ENCODE assay signal across 11 mouse cellular contexts in genomic region chr16:32657498-32658250, GRCm38 (mm10). TPM values are rescaled to one million over a fixed set of nuclear protein-coding genes. Genes with fewer than 3 reads are reported as not detected.
DNase-seq lines count a peak whose midpoint lies in the region; ATAC-seq lines count a peak whose summit lies in the region.
"Had no signal": no experiment of that assay in that cellular context is flagged by ENCODE, and none has a peak within 500 bp of the region (broad histone marks: within the 10 kb centered on the region; RNA-seq: fewer than 3 reads in every experiment).

No protein-coding gene starts in this region.

- H3K4me2 ChIP-seq in forebrain, embryonic 12.5 days = no peak overlapping the region
- H3K4me2 ChIP-seq in forebrain, embryonic 16.5 days (ENCODE audit: low read length) = no peak overlapping the region
- no peak overlapping the region for H3K4me2 ChIP-seq in midbrain, embryonic 11.5 days
- no peak overlapping the region; the same call in 1 of the 2 replicates for H3K4me2 ChIP-seq in midbrain, embryonic 14.5 days (ENCODE audit: low read length)
- no peak overlapping the region for H3K4me2 ChIP-seq in liver, embryonic 15.5 days

- no peaks in the 10 kb centered on the region for H3K36me3 ChIP-seq in forebrain, embryonic 12.5 days (replicated peaks)
- H3K36me3 ChIP-seq in forebrain, embryonic 16.5 days (ENCODE audit: control insufficient read depth, insufficient read depth) = no peaks in the 10 kb centered on the region
- H3K36me3 ChIP-seq in midbrain, embryonic 11.5 days (ENCODE audit: control insufficient read depth, insufficient read depth, low read length) = no peaks in the 10 kb centered on the region
- H3K36me3 ChIP-seq in midbrain, embryonic 14.5 days (ENCODE audit: control insufficient read depth, insufficient read depth, low read length) = no peaks in the 10 kb centered on the region
- no peaks in the 10 kb centered on the region for H3K36me3 ChIP-seq in liver, embryonic 15.5 days (replicated peaks)
- H3K36me3 ChIP-seq: forebrain, embryonic 15.5 days; stomach, embryonic 15.5 days had no signal

- no peak overlapping the region for H3K9ac ChIP-seq in forebrain, embryonic 12.5 days
- no peak overlapping the region for H3K9ac ChIP-seq in forebrain, embryonic 16.5 days (replicated peaks; ENCODE audit: low read depth, low read length)
- no peak overlapping the region for H3K9ac ChIP-seq in midbrain, embryonic 11.5 days (ENCODE audit: low read length)
- no peak overlapping the region for H3K9ac ChIP-seq in midbrain, embryonic 14.5 days (replicated peaks; ENCODE audit: low read length)
- no peak overlapping the region for H3K9ac ChIP-seq in liver, embryonic 15.5 days
- H3K9ac ChIP-seq: stomach, embryonic 15.5 days had no signal

- H3K4me3 ChIP-seq in forebrain, embryonic 12.5 days (replicated peaks) = no peak overlapping the region
- H3K4me3 ChIP-seq in forebrain, embryonic 16.5 days (replicated peaks; ENCODE audit: low read length) = no peak overlapping the region
- H3K4me3 ChIP-seq in midbrain, embryonic 11.5 days (ENCODE audit: low read depth, low read length) = no peak overlapping the region
- H3K4me3 ChIP-seq in midbrain, embryonic 14.5 days (replicated peaks; ENCODE audit: low read depth, low read length) = no peak overlapping the region
- H3K4me3 ChIP-seq in liver, embryonic 15.5 days (replicated peaks) = no peak overlapping the region

- H3K4me1 ChIP-seq in forebrain, embryonic 12.5 days = peaks cover 53% of the 10 kb centered on the region
- H3K4me1 ChIP-seq in forebrain, embryonic 16.5 days (replicated peaks; ENCODE audit: control insufficient read depth, insufficient read depth, low read length) = peaks cover 44% of the 10 kb centered on the region
- peaks cover 36% of the 10 kb centered on the region for H3K4me1 ChIP-seq in midbrain, embryonic 11.5 days (ENCODE audit: control insufficient read depth, insufficient read depth, low read length)
- H3K4me1 ChIP-seq in midbrain, embryonic 14.5 days (ENCODE audit: control insufficient read depth, insufficient read depth, low read length) = peaks cover 40% of the 10 kb centered on the region
- peaks cover 70% of the 10 kb centered on the region for H3K4me1 ChIP-seq in liver, embryonic 15.5 days (replicated peaks)

- no peaks in the 10 kb centered on the region for H3K9me3 ChIP-seq in forebrain, embryonic 12.5 days
- no peaks in the 10 kb centered on the region for H3K9me3 ChIP-seq in forebrain, embryonic 16.5 days (ENCODE audit: control insufficient read depth, low read length)
- no peaks in the 10 kb centered on the region for H3K9me3 ChIP-seq in midbrain, embryonic 11.5 days (ENCODE audit: control insufficient read depth, low read length)
- H3K9me3 ChIP-seq in midbrain, embryonic 14.5 days (ENCODE audit: control insufficient read depth, low read length) = no peaks in the 10 kb centered on the region
- H3K9me3 ChIP-seq in liver, embryonic 15.5 days (replicated peaks) = no peaks in the 10 kb centered on the region
- H3K9me3 ChIP-seq: forebrain, embryonic 15.5 days; stomach, embryonic 15.5 days had no signal

- no peak for ATAC-seq in forebrain, embryonic 12.5 days (ENCODE audit: low FRiP score)
- no peak for ATAC-seq in forebrain, embryonic 16.5 days
- ATAC-seq in midbrain, embryonic 11.5 days (ENCODE audit: low FRiP score) = 0 out of 2 replicates have a peak, but pooled peaks have one; percentile 1
- no peak for ATAC-seq in midbrain, embryonic 14.5 days (ENCODE audit: low FRiP score, low TSS enrichment)
- 0 out of 2 replicates have a peak, but pooled peaks have one; percentile 21 for ATAC-seq in liver, embryonic 15.5 days (ENCODE audit: insufficient read depth)

- no peaks in the 10 kb centered on the region for H3K27me3 ChIP-seq in forebrain, embryonic 12.5 days
- no peaks in the 10 kb centered on the region for H3K27me3 ChIP-seq in forebrain, embryonic 16.5 days (replicated peaks; ENCODE audit: control insufficient read depth, insufficient read depth, low read length)
- no peaks in the 10 kb centered on the region for H3K27me3 ChIP-seq in midbrain, embryonic 11.5 days (ENCODE audit: control insufficient read depth, insufficient read depth, low read length)
- no peaks in the 10 kb centered on the region for H3K27me3 ChIP-seq in midbrain, embryonic 14.5 days (ENCODE audit: control insufficient read depth, insufficient read depth, low read length)
- H3K27me3 ChIP-seq in liver, embryonic 15.5 days = no peaks in the 10 kb centered on the region
- H3K27me3 ChIP-seq: forebrain, embryonic 15.5 days; stomach, embryonic 15.5 days had no signal

- 0 out of 2 replicates have a peak overlapping the region, but pooled peaks have one; percentile 5 for H3K27ac ChIP-seq in forebrain, embryonic 12.5 days
- H3K27ac ChIP-seq in forebrain, embryonic 16.5 days (ENCODE audit: low read length) = no peak overlapping the region
- H3K27ac ChIP-seq in midbrain, embryonic 11.5 days (ENCODE audit: low read depth, low read length) = no peak overlapping the region
- H3K27ac ChIP-seq in midbrain, embryonic 14.5 days (replicated peaks; ENCODE audit: low read depth, low read length) = no peak overlapping the region
- H3K27ac ChIP-seq in liver, embryonic 15.5 days (replicated peaks) = no peak overlapping the region
- H3K27ac ChIP-seq: stomach, embryonic 15.5 days had no signal

- DNase-seq in midbrain, embryonic 11.5 days (ENCODE audit: low spot score, missing footprints) = no peak
- DNase-seq in midbrain, embryonic 14.5 days = no peak
- DNase-seq in skeletal muscle tissue, adult 2 months (ENCODE audit: low read depth, low spot score) = peak; percentile 90
- DNase-seq in B cell, adult 2 months = no peak
- DNase-seq in right cerebral cortex, postnatal 25 days = no peak
- DNase-seq: cerebellum, postnatal 36 days had no signal

- 92% methylated on average over 16 of the region's 16 CpGs for WGBS in forebrain, embryonic 12.5 days
- WGBS in forebrain, embryonic 16.5 days = 92% methylated on average over 16 of the region's 16 CpGs
- WGBS in midbrain, embryonic 11.5 days = 89% methylated on average over 16 of the region's 16 CpGs
- WGBS in midbrain, embryonic 14.5 days = 91% methylated on average over 16 of the region's 16 CpGs
- WGBS in liver, embryonic 15.5 days (ENCODE audit: insufficient replicate concordance) = 81% methylated on average over 16 of the region's 16 CpGs

RNA-seq across cellular contexts. Expression of gene Tnk2, which starts 14.0 kb away (rescaled TPM):
- 13.9 and 14.2 TPM in 2 replicates for polyA plus RNA-seq in forebrain, embryonic 12.5 days (2016; fragmentation: Nextera tagmentation; extraction: Ambion mirVana)
- polyA plus RNA-seq in forebrain, embryonic 16.5 days (2015; fragmentation: Nextera tagmentation; extraction: Ambion mirVana) = 15.0 and 21.9 TPM in 2 replicates
- 6.1 and 6.6 TPM in 2 replicates for polyA plus RNA-seq in midbrain, embryonic 11.5 days (2014; fragmentation: Nextera tagmentation; extraction: Ambion mirVana)
- 15.5 and 17.6 TPM in 2 replicates for polyA plus RNA-seq in midbrain, embryonic 14.5 days (2014; fragmentation: Nextera tagmentation; extraction: Ambion mirVana)
- polyA plus RNA-seq in liver, embryonic 15.5 days (2015; fragmentation: Nextera tagmentation; extraction: Ambion mirVana) = 4.5 and 4.7 TPM in 2 replicates

RNA-seq across cellular contexts. Expression of gene Tfrc, which starts 49.0 kb away (rescaled TPM):
- 59.2 and 65.4 TPM in 2 replicates for polyA plus RNA-seq in forebrain, embryonic 12.5 days (2016; fragmentation: Nextera tagmentation; extraction: Ambion mirVana)
- 33.7 and 37.5 TPM in 2 replicates for polyA plus RNA-seq in forebrain, embryonic 16.5 days (2015; fragmentation: Nextera tagmentation; extraction: Ambion mirVana)
- 87.1 and 89.3 TPM in 2 replicates for polyA plus RNA-seq in midbrain, embryonic 11.5 days (2014; fragmentation: Nextera tagmentation; extraction: Ambion mirVana)
- polyA plus RNA-seq in midbrain, embryonic 14.5 days (2014; fragmentation: Nextera tagmentation; extraction: Ambion mirVana) = 31.8 and 69.8 TPM in 2 replicates
- polyA plus RNA-seq in liver, embryonic 15.5 days (2015; fragmentation: Nextera tagmentation; extraction: Ambion mirVana) = 285 and 299 TPM in 2 replicates

Comparison
In these comparisons a context has a peak if more than half of its experiments do, and no peak if none do; other contexts are left out.
1. ATAC-seq: peak in midbrain, embryonic 11.5 days (single experiment) and liver, embryonic 15.5 days (single experiment); none in forebrain, embryonic 12.5 days (single experiment), forebrain, embryonic 16.5 days (single experiment) and midbrain, embryonic 14.5 days (single experiment).